Mouse (Mus musculus) adrenal gland, adult 8-10 months (tissue): ENCODE data around the gene Gm45521. TPM values are rescaled to one million over a fixed set of nuclear protein-coding genes. Genes with fewer than 3 reads are reported as not detected.
A peak's percentile ranks its signal among the peaks of the same experiment; 100 is the strongest.

Source experiments
- DNase-seq: peaks from one replicate; pipeline ENCODE4 v3.0.0; 2022
- total RNA-seq, 4 experiments: library from RNA; stranded (reverse); gene quantifications; 2 replicates each; pipeline ENCODE4 v1.2.4; 2022

Gm45521 gene
- total RNA-seq, 4 experiments from 2014 or later: not detected

- no peak for DNase-seq
Measured at GRCm38 (mm10) chr14:7954071-7954471, 3.0 kb upstream of the Gm45521 start.

- DNase-seq: no peak
Measured at GRCm38 (mm10) chr14:7956427-7956826, 661 bp upstream of the Gm45521 start.

- no peak for DNase-seq
Measured at GRCm38 (mm10) chr14:7960616-7961015, 3.5 kb downstream of the Gm45521 start.

- no peak for DNase-seq
Measured at GRCm38 (mm10) chr14:7961714-7962113, 4.6 kb downstream of the Gm45521 start.

- DNase-seq: no peak
Measured at GRCm38 (mm10) chr14:7962626-7963025, 5.5 kb downstream of the Gm45521 start.

GRCm38 (mm10) chr14:7963160-7963559 is 6.1 kb downstream of the Gm45521 start:
- DNase-seq: no peak

GRCm38 (mm10) chr14:7964219-7964889 is 7.3 kb downstream of the Gm45521 start:
- DNase-seq: no peak

GRCm38 (mm10) chr14:7971889-7972493 is 14.9 kb downstream of the Gm45521 start:
- DNase-seq: no peak

- DNase-seq: no peak
Measured at GRCm38 (mm10) chr14:7974643-7975042, 17.6 kb downstream of the Gm45521 start.

- no peak for DNase-seq
Measured at GRCm38 (mm10) chr14:7975177-7975576, 18.1 kb downstream of the Gm45521 start.

GRCm38 (mm10) chr14:7977471-7977870 is 20.4 kb downstream of the Gm45521 start:
- no peak for DNase-seq

- no peak for DNase-seq
Measured at GRCm38 (mm10) chr14:7978183-7978582, 21.1 kb downstream of the Gm45521 start.

GRCm38 (mm10) chr14:7981226-7981625 is 24.1 kb downstream of the Gm45521 start:
- DNase-seq: no peak

GRCm38 (mm10) chr14:7986913-7987312 is 29.8 kb downstream of the Gm45521 start:
- no peak for DNase-seq

GRCm38 (mm10) chr14:7989371-7989770 is 32.3 kb downstream of the Gm45521 start:
- DNase-seq: no peak

GRCm38 (mm10) chr14:7989961-7990360 is 32.9 kb downstream of the Gm45521 start:
- DNase-seq: no peak

- DNase-seq: no peak
Measured at GRCm38 (mm10) chr14:7991108-7991776, 34.2 kb downstream of the Gm45521 start.

GRCm38 (mm10) chr14:7992158-7992557 is 35.1 kb downstream of the Gm45521 start:
- DNase-seq: no peak

GRCm38 (mm10) chr14:7994271-7994767 is 37.2 kb downstream of the Gm45521 start, which contains the start of gene Dnase1l3:
TSS of gene Dnase1l3 (minus strand) at chr14:7994573.
- DNase-seq: no peak

GRCm38 (mm10) chr14:7997255-7997696 is 40.2 kb downstream of the Gm45521 start:
- DNase-seq: peak; percentile 82

GRCm38 (mm10) chr14:7999030-7999429 is 41.9 kb downstream of the Gm45521 start:
- no peak for DNase-seq

- DNase-seq: no peak
Measured at GRCm38 (mm10) chr14:7999435-7999834, 42.3 kb downstream of the Gm45521 start.

GRCm38 (mm10) chr14:8000247-8000646 is 43.2 kb downstream of the Gm45521 start:
- DNase-seq: no peak
